Mouse (Mus musculus) MEL (cell line): Measurements from ENCODE around the gene Mtx1.

Experiments used
- CTCF ChIP-seq, 3 experiments: IDR thresholded peaks in 2 of 3; conservative IDR thresholded peaks in 1 of 3; 2 replicates each; pipeline ENCODE4 v1.5.1; 2011 to 2012; ENCODE audit warnings: low read length in 3 of 3, low read depth in 2 of 3, mild to moderate bottlenecking in 2 of 3, improper control_type of control experiment in 1 of 3, inconsistent platforms in 1 of 3, mixed read lengths in 1 of 3, moderate library complexity in 1 of 3; ENCODE audit not compliant: control insufficient read depth in 1 of 3, insufficient read depth in 1 of 3, poor library complexity in 1 of 3, severe bottlenecking in 1 of 3
- E2F4 ChIP-seq: IDR thresholded peaks from 2 replicates; pipeline ENCODE4 v1.6.1; 2011; ENCODE audit warnings: low read depth, low read length, improper control_type of control experiment, borderline replicate concordance

GRCm38 (mm10) chr3:89202253-89203141, 24.4 kb downstream of the Mtx1 start, which contains the start of gene Gba:
- no peak for TF ChIP-seq CTCF (IDR thresholded peaks at IDR 0.05 in 2 of 3, conservative IDR thresholded peaks at IDR 0.05 in 1 of 3; ENCODE audit: control insufficient read depth in 1 of 3, insufficient read depth in 1 of 3, low read depth in 2 of 3, low read length in 3 of 3, poor library complexity in 1 of 3, severe bottlenecking in 1 of 3)
- TF ChIP-seq E2F4 = no peak
